Mouse (Mus musculus) effector memory CD4-positive, alpha-beta T cell, adult 7 months (primary cell): ENCODE measurements around the gene Gpr68. TPM values are rescaled to one million over a fixed set of nuclear protein-coding genes. Genes with fewer than 3 reads are reported as not detected.

Experiments used
- polyA plus RNA-seq: library from polyadenylated mRNA; unstranded; fragments of 100-300 nt; shearing (Covaris generic); gene quantifications from one replicate; pipeline ENCODE4 v1.2.1, GENCODE M21; 2017

The Gpr68 gene
- polyA plus RNA-seq, result 101 TPM

GRCm38 (mm10) chr12:100907598-100908297 lies at the start of gene Gpr68:
Gpr68 (minus strand) TSS chr12:100908198.

Other genes with a start within 250 kb of the Gpr68 start
- 14.2 TPM for gene Rps6ka5, start 181.2 kb downstream of the Gpr68 start, polyA plus RNA-seq
- 18.0 TPM for gene Dglucy, start 129.1 kb downstream of the Gpr68 start, polyA plus RNA-seq
- 168 TPM for gene Ccdc88c, start 120.9 kb upstream of the Gpr68 start, polyA plus RNA-seq
- 134 TPM for gene Ppp4r3a, start 175.5 kb upstream of the Gpr68 start, polyA plus RNA-seq